Mouse (Mus musculus) embryonic facial prominence, embryonic 15.5 days (tissue): Measurements from ENCODE around the gene Atg16l1. TPM values are rescaled to one million over a fixed set of nuclear protein-coding genes. Genes with fewer than 3 reads are reported as not detected.

Experiments used
- ATAC-seq: fragments of 200-750 bp; cut with Nextera tagmentation; 2 replicates; pipeline ENCODE4 v1.8.0; 2017; ENCODE audit warnings: low read depth, moderate TSS enrichment; ENCODE audit not compliant: insufficient number of reproducible peaks, low FRiP score, low TSS enrichment
- H3K27ac ChIP-seq: fragments of 300-500 bp; sonication (generic); replicated peaks from 2 replicates; pipeline ENCODE4 v1.5.1; 2015; ENCODE audit warnings: mild to moderate bottlenecking, inconsistent platforms
- H3K27me3 ChIP-seq: fragments of 300-500 bp; sonication (generic); 2 replicates; pipeline ENCODE4 v1.6.1; 2015; ENCODE audit warnings: inconsistent platforms
- H3K36me3 ChIP-seq: fragments of 300-500 bp; sonication (generic); 2 replicates; pipeline ENCODE4 v1.6.1; 2015; ENCODE audit warnings: mild to moderate bottlenecking, inconsistent platforms
- H3K4me1 ChIP-seq: fragments of 300-500 bp; sonication (generic); 2 replicates; pipeline ENCODE4 v1.6.1; 2015; ENCODE audit warnings: inconsistent platforms
- H3K4me2 ChIP-seq: fragments of 300-500 bp; sonication (generic); replicated peaks from 2 replicates; pipeline ENCODE4 v1.6.1; 2015; ENCODE audit warnings: mild to moderate bottlenecking, inconsistent platforms
- H3K4me3 ChIP-seq: fragments of 300-500 bp; sonication (generic); replicated peaks from 2 replicates; pipeline ENCODE4 v1.5.1; 2015; ENCODE audit warnings: mild to moderate bottlenecking, inconsistent platforms
- H3K9ac ChIP-seq: fragments of 300-500 bp; sonication (generic); 2 replicates; pipeline ENCODE4 v1.6.1; 2015; ENCODE audit warnings: inconsistent platforms
- H3K9me3 ChIP-seq: fragments of 300-500 bp; sonication (generic); replicated peaks from 2 replicates; pipeline ENCODE4 v1.6.1; 2016; ENCODE audit warnings: inconsistent platforms
- WGBS: fragments of 180-500 bp; shearing (Covaris S2); methylation state at CpG from one replicate; pipeline ENCODE4 v1.1.7; 2015; 5-methylcytosine and 5-hydroxymethylcytosine counted together
- polyA plus RNA-seq: library from polyadenylated mRNA; unstranded; fragments of >200 nt; fragmentation: Nextera tagmentation; extraction: Ambion mirVana; gene quantifications from 2 replicates; pipeline ENCODE4 v1.2.1, GENCODE M21; 2015

Gene Atg16l1
- polyA plus RNA-seq, 1 experiment from 2014 or later, result 31.3 TPM

- no peak for ATAC-seq
- no peak overlapping the region for H3K4me2 ChIP-seq
- H3K27ac ChIP-seq, result no peak overlapping the region
- H3K4me3 ChIP-seq, result no peak overlapping the region
- H3K9me3 ChIP-seq, result no peaks in the 10 kb centered on the region
- H3K27me3 ChIP-seq, result no peaks in the 10 kb centered on the region
- peaks cover 7% of the 10 kb centered on the region; the same call in 1 of the 2 replicates for H3K4me1 ChIP-seq
- 40% methylated on average over 5 of the region's 5 CpGs for WGBS
- H3K9ac ChIP-seq, result no peak overlapping the region
- no peaks in the 10 kb centered on the region for H3K36me3 ChIP-seq
Observed at GRCm38 (mm10) chr1:87837018-87837417, 81.3 kb downstream of the Atg16l1 start.

- Histone ChIP-seq H3K9ac (no peak overlapping the region), H3K4me1 (peaks cover 7% of the 10 kb centered on the region; the same call in 1 of the 2 replicates), H3K4me3 (no peak overlapping the region), H3K27me3 (no peaks in the 10 kb centered on the region), H3K4me2 (no peak overlapping the region), H3K9me3 (no peaks in the 10 kb centered on the region), H3K36me3 (no peaks in the 10 kb centered on the region), H3K27ac (no peak overlapping the region)
- ATAC-seq, result peak; percentile 24; the same call in 1 of the 2 replicates
- WGBS, result 57% methylated on average over 11 of the region's 11 CpGs
Observed at GRCm38 (mm10) chr1:87840411-87841208, 84.9 kb downstream of the Atg16l1 start.

Other genes with a start within 250 kb of the Atg16l1 start
- 0.21 and 0.51 TPM in 2 replicates for gene Neu2, start 246.0 kb upstream of the Atg16l1 start, polyA plus RNA-seq
- gene Ngef, start 182.0 kb upstream of the Atg16l1 start, polyA plus RNA-seq, result 4.3 and 4.4 TPM in 2 replicates
- 7.9 and 9.7 TPM in 2 replicates for gene Inpp5d, start 135.6 kb upstream of the Atg16l1 start, polyA plus RNA-seq
- gene Sag, start 47.8 kb downstream of the Atg16l1 start, polyA plus RNA-seq, result 2.4 and 2.7 TPM in 2 replicates
- gene Dgkd, start 97.4 kb downstream of the Atg16l1 start, polyA plus RNA-seq, result 28.9 and 29.8 TPM in 2 replicates